Mouse (Mus musculus): ENCODE results near the gene Rbm12b1.
"Not testable (repeated sequence)": the region's sequence is repeated elsewhere in the genome, so short reads cannot be mapped to it uniquely, and the experiment has no call there.

The Rbm12b1 gene

DNA sequence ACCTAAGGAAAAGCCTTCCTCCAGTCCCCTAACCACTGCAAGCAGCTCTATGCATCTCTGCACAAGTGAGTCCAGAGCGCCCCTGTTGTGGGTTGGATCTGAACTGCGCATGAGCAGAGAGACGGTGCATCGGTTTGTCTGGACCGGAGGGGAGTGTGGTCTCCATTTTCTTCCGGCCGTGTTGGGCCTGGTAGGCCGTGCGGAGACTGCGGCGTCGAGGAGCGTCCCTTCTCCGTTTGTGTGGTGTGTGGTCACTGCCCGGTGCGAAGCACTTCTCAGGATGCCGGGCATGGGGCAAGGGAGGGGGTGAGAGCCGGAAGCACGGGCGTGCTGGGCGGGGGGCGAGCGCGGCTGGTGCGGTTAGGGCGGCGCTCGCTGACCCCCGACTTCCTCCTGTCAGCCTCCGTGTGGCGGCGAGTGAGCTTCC is at the start of gene Rbm12b1:
TSS of gene Rbm12b1 (plus strand) at position 124 of the 427 bp plus-strand sequence.
- DNase-seq (ENCODE audit: low spot score in 2 of 2): peak; percentile 30 to 32

DNA sequence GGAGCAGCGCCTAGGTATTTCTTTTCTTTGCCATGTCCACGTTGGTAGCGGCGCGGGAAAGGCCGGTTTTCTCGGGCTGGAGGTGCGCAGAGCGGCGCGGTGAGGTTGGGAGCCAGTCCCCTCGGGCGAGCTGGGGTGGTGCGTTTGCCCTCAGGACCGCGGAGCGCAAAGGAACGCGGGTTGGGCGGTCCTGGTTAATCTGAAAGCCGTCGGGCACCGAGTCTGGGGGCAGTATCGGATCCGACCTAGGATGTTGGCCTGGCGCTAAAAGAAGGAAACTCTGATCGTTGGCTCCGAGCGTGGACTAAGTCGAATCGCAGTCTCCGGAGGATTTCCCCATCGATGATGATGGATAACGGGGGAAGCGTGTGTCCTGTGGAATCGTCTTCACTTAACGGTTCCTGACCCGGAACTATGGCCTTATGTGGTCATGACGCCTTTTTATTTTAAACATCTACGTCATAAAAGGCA is 563 bp downstream of the Rbm12b1 start:
- not testable (repeated sequence) for DNase-seq (ENCODE audit: low spot score in 2 of 2)

DNA sequence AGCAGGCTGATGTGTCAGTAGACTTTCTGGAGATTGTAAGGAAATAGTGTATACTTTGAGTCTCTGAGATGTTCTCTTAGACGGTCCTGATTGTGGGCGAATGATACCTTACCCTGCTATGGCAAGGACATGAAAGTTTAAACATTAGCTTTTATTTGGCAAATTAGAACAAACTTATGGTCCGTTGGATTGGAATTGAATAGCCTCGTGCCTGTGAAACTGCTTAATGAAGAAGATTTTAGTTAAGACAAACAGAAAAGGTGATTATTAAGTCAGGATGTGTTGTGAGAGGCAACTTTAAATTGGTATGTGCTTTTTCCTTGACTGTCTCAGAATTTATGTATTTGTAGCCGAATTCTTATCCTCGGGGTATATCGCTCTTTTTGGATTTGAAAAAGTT is 1.5 kb downstream of the Rbm12b1 start:
- DNase-seq (ENCODE audit: low spot score in 2 of 2): not testable (repeated sequence)

DNA sequence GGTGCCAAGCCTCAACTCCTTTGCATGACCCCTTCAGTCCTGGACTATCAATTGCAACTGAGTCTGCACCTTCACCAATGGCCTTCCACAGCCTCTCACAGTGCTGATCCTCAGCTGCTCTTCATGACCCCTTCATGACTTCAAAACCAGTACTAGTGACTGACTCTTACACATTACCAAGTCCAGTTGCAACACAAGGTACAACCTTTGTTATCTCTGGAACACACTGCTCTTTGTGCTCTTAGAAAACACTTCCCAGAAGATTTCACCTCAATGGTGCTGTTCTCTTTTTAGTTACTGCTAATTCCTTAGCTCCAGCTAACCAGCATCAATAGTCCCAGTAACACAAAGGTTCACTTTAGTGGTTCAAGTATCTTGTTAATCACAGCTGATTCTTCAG is 7.6 kb downstream of the Rbm12b1 start:
- no peak for DNase-seq (ENCODE audit: low spot score in 2 of 2)

DNA sequence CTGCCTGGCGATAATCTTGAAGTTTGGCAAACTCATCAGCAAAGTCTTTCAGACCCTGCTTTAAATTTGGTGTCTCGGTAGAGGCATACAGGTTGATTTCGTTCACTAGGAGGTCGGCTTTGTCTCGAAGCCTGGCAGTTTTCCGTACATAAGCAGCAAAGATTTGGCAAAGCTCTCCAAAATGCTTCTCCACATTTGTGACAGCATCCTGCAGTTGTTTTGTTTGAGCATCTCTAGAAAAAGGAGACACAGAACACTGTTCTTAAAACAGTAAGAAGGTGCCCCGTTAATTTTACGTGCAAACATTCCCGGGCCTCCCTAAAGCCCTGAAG is 30.9 kb downstream of the Rbm12b1 start:
- DNase-seq (ENCODE audit: low spot score in 2 of 2): no peak

DNA sequence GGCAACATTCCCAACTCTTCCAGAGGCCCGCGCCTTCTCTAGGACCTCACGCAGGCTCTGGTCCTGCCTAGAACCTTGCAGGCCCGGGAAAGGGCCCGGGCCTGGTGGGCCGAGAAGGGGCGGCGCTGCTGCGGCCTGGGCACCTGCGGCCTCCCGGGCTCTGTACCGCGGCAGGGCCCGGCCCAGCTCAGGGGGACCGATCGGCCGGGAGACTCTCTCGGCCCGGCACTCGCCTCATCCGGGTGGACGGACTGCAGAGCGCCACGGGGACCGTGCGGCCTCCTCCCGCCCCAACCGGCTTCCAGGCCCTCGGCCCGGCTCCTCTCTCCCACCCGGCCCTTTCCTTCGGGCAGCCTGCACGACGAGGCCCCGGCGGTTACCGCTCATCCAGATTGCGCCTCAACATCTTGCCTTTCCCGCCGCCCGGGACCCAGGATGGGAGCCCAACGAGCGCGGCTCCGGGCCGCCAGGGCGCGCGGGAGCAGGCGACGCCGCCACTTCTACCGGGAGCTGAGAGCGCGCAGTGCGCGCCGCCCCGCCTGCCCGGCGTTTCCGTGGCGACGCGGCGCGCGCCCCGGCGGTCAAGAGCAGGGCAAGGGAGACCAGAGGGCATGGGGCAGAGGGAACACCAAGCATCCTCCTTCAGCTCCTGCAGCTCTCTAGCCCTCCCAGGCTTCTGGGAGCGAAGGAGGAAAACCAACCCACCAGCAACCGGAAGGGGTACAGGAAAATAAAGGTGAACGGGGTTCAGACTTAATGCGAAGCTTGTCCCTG is 31.4 kb downstream of the Rbm12b1 start, which contains the start of gene Fam92a:
TSS of gene Fam92a (minus strand) at position 698 of the 774 bp plus-strand sequence.
- DNase-seq (ENCODE audit: low spot score in 2 of 2): peak; percentile 8 to 16

DNA sequence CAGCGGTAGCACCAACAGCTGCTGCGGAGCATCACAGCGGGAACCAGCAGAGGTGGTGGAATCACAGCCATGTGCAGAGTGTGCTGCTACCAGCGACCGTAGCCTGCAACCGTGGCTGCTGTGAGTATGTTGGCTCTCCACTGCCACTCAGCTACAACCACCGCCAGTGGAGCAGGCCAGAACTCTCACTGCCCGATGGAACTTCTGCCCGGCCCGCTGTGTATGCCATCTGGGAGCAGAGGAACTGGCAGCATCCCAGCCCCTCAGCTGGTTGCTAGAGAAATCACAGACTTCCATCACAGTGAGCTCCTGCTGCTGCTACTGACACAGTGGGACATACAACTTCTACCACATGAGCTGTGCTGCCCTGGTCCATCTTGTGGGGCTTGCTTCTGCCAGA is 38.9 kb downstream of the Rbm12b1 start:
- no peak for DNase-seq (ENCODE audit: low spot score in 2 of 2)
